Mouse (Mus musculus) ovary, postnatal 14 days (tissue): ENCODE results near the gene Lsm8.
"Not testable (repeated sequence)": the region's sequence is repeated elsewhere in the genome, so short reads cannot be mapped to it uniquely, and the experiment has no call there.

Experiments
- DNase-seq: peaks from one replicate; pipeline ENCODE4 v3.0.0; 2022; ENCODE audit warnings: low spot score

The Lsm8 gene

GRCm38 (mm10) chr6:18848051-18848701 is at the start of gene Lsm8:
Gene Lsm8 (plus strand): TSS chr6:18848579.
- DNase-seq, result peak; percentile 95

- DNase-seq, result no peak
These were observed 47.4 kb upstream of the Lsm8 start for GRCm38 (mm10) chr6:18800869-18801511.

- DNase-seq, result no peak
These were observed 35.8 kb upstream of the Lsm8 start for GRCm38 (mm10) chr6:18812623-18813022.

GRCm38 (mm10) chr6:18815606-18816005 is 32.8 kb upstream of the Lsm8 start:
- DNase-seq, result no peak

- DNase-seq, result peak; percentile 36
These were observed 29.0 kb upstream of the Lsm8 start for GRCm38 (mm10) chr6:18819343-18819742.

GRCm38 (mm10) chr6:18820246-18820645 is 28.1 kb upstream of the Lsm8 start:
- no peak for DNase-seq

- no peak for DNase-seq
These were observed 25.6 kb upstream of the Lsm8 start for GRCm38 (mm10) chr6:18822812-18823211.

GRCm38 (mm10) chr6:18832958-18833357 is 15.4 kb upstream of the Lsm8 start:
- no peak for DNase-seq

- not testable (repeated sequence) for DNase-seq
These were observed 3.9 kb upstream of the Lsm8 start for GRCm38 (mm10) chr6:18844529-18844928.

GRCm38 (mm10) chr6:18845571-18845970 is 2.8 kb upstream of the Lsm8 start:
- not testable (repeated sequence) for DNase-seq

- no peak for DNase-seq
These were observed 303 bp downstream of the Lsm8 start for GRCm38 (mm10) chr6:18848702-18849061.

- DNase-seq, result no peak
These were observed 6.9 kb downstream of the Lsm8 start for GRCm38 (mm10) chr6:18855323-18855722.

- DNase-seq, result no peak
These were observed 8.2 kb downstream of the Lsm8 start for GRCm38 (mm10) chr6:18856487-18857078.

GRCm38 (mm10) chr6:18866018-18866417 is 17.6 kb downstream of the Lsm8 start, which contains the start of gene Ankrd7:
Gene Ankrd7 (plus strand): TSS chr6:18866318.
- DNase-seq, result no peak

GRCm38 (mm10) chr6:18889030-18889429 is 40.7 kb downstream of the Lsm8 start:
- DNase-seq, result no peak

- no peak for DNase-seq
These were observed 45.8 kb downstream of the Lsm8 start for GRCm38 (mm10) chr6:18894142-18894541.
